Mouse (Mus musculus): ENCODE measurements around the gene Gtf3a. TPM values are rescaled to one million over a fixed set of nuclear protein-coding genes. Genes with fewer than 3 reads are reported as not detected.

Gtf3a gene
- polyA plus RNA-seq, 1 experiment, result 9.5 TPM

- H3K27me3 ChIP-seq (ENCODE audit: control insufficient read depth, insufficient read depth, low read length), result no peaks in the 10 kb centered on the region
- H3K4me3 ChIP-seq (ENCODE audit: control insufficient read depth, low read depth, low read length), result no peak overlapping the region
- no peaks in the 10 kb centered on the region; the same call in 1 of the 2 replicates for H3K4me1 ChIP-seq (ENCODE audit: control insufficient read depth, insufficient read depth, low read length)
- TF ChIP-seq CTCF (IDR thresholded peaks at IDR 0.05; ENCODE audit: control insufficient read depth, insufficient read depth, insufficient replicate concordance, low read depth, low read length) (no peak), POLR2A (IDR thresholded peaks at IDR 0.05; ENCODE audit: control insufficient read depth, low read depth, low read length) (no peak)
- H3K36me3 ChIP-seq (ENCODE audit: control insufficient read depth, insufficient read depth, low read length), result no peaks in the 10 kb centered on the region
- no peak overlapping the region for H3K27ac ChIP-seq (ENCODE audit: control insufficient read depth, insufficient read depth, low read depth, low read length)
Measured at GRCm38 (mm10) chr5:146947497-146947896, 960 bp upstream of the Gtf3a start.

GRCm38 (mm10) chr5:146948041-146948507 lies 383 bp upstream of the Gtf3a start:
- TF ChIP-seq CTCF (IDR thresholded peaks at IDR 0.05; ENCODE audit: control insufficient read depth, insufficient read depth, insufficient replicate concordance, low read depth, low read length) (no peak), POLR2A (IDR thresholded peaks at IDR 0.05; ENCODE audit: control insufficient read depth, low read depth, low read length) (no peak)
- H3K27me3 ChIP-seq (ENCODE audit: control insufficient read depth, insufficient read depth, low read length), result no peaks in the 10 kb centered on the region
- H3K27ac ChIP-seq (ENCODE audit: control insufficient read depth, insufficient read depth, low read depth, low read length), result peak overlapping the region; percentile 90
- peak overlapping the region; percentile 95 for H3K4me3 ChIP-seq (ENCODE audit: control insufficient read depth, low read depth, low read length)
- H3K36me3 ChIP-seq (ENCODE audit: control insufficient read depth, insufficient read depth, low read length), result no peaks in the 10 kb centered on the region
- H3K4me1 ChIP-seq (ENCODE audit: control insufficient read depth, insufficient read depth, low read length), result no peaks in the 10 kb centered on the region; the same call in 1 of the 2 replicates

GRCm38 (mm10) chr5:146954576-146954975 lies 6.1 kb downstream of the Gtf3a start:
- no peaks in the 10 kb centered on the region for H3K4me1 ChIP-seq (ENCODE audit: control insufficient read depth, insufficient read depth, low read length)
- TF ChIP-seq CTCF (IDR thresholded peaks at IDR 0.05; ENCODE audit: control insufficient read depth, insufficient read depth, insufficient replicate concordance, low read depth, low read length), result no peak
- no peak for TF ChIP-seq POLR2A (IDR thresholded peaks at IDR 0.05; ENCODE audit: control insufficient read depth, low read depth, low read length)

GRCm38 (mm10) chr5:146955651-146956050 lies 7.2 kb downstream of the Gtf3a start:
- H3K4me3 ChIP-seq (ENCODE audit: control insufficient read depth, low read depth, low read length), result no peak overlapping the region
- no peak overlapping the region for H3K27ac ChIP-seq (ENCODE audit: control insufficient read depth, insufficient read depth, low read depth, low read length)
- TF ChIP-seq CTCF (IDR thresholded peaks at IDR 0.05; ENCODE audit: control insufficient read depth, insufficient read depth, insufficient replicate concordance, low read depth, low read length) (no peak), POLR2A (IDR thresholded peaks at IDR 0.05; ENCODE audit: control insufficient read depth, low read depth, low read length) (no peak)
- H3K36me3 ChIP-seq (ENCODE audit: control insufficient read depth, insufficient read depth, low read length), result peaks cover 2% of the 10 kb centered on the region
- no peaks in the 10 kb centered on the region for H3K27me3 ChIP-seq (ENCODE audit: control insufficient read depth, insufficient read depth, low read length)
- no peaks in the 10 kb centered on the region for H3K4me1 ChIP-seq (ENCODE audit: control insufficient read depth, insufficient read depth, low read length)

More at GRCm38 (mm10) chr5:146954576-146954975, 6.1 kb downstream of the Gtf3a start:
- Histone ChIP-seq H3K36me3 (ENCODE audit: control insufficient read depth, insufficient read depth, low read length) (peaks cover 2% of the 10 kb centered on the region), H3K27ac (ENCODE audit: control insufficient read depth, insufficient read depth, low read depth, low read length) (no peak overlapping the region), H3K4me3 (ENCODE audit: control insufficient read depth, low read depth, low read length) (no peak overlapping the region), H3K27me3 (ENCODE audit: control insufficient read depth, insufficient read depth, low read length) (no peaks in the 10 kb centered on the region)

GRCm38 (mm10) chr5:146956678-146957077 lies 8.2 kb downstream of the Gtf3a start:
- TF ChIP-seq POLR2A (IDR thresholded peaks at IDR 0.05; ENCODE audit: control insufficient read depth, low read depth, low read length), result no peak
- no peak for TF ChIP-seq CTCF (IDR thresholded peaks at IDR 0.05; ENCODE audit: control insufficient read depth, insufficient read depth, insufficient replicate concordance, low read depth, low read length)
- Histone ChIP-seq H3K27me3 (ENCODE audit: control insufficient read depth, insufficient read depth, low read length) (no peaks in the 10 kb centered on the region), H3K36me3 (ENCODE audit: control insufficient read depth, insufficient read depth, low read length) (peaks cover 2% of the 10 kb centered on the region), H3K27ac (ENCODE audit: control insufficient read depth, insufficient read depth, low read depth, low read length) (no peak overlapping the region), H3K4me1 (ENCODE audit: control insufficient read depth, insufficient read depth, low read length) (no peaks in the 10 kb centered on the region), H3K4me3 (ENCODE audit: control insufficient read depth, low read depth, low read length) (no peak overlapping the region)

- H3K4me3 ChIP-seq (ENCODE audit: control insufficient read depth, low read depth, low read length), result peak within 1 kb of the TSS; percentile 83
- H3K27ac ChIP-seq (ENCODE audit: control insufficient read depth, insufficient read depth, low read depth, low read length), result peak within 1 kb of the TSS; percentile 45
- TF ChIP-seq CTCF (IDR thresholded peaks at IDR 0.05; ENCODE audit: control insufficient read depth, insufficient read depth, insufficient replicate concordance, low read depth, low read length) (no peak), POLR2A (IDR thresholded peaks at IDR 0.05; ENCODE audit: control insufficient read depth, low read depth, low read length) (peak; percentile 70; the same call in 1 of the 2 replicates)
- no peaks in the 10 kb centered on the region; the same call in 1 of the 2 replicates for H3K36me3 ChIP-seq (ENCODE audit: control insufficient read depth, insufficient read depth, low read length)
- H3K4me1 ChIP-seq (ENCODE audit: control insufficient read depth, insufficient read depth, low read length), result peaks cover 3% of the 10 kb centered on the region; the same call in 1 of the 2 replicates
- H3K27me3 ChIP-seq (ENCODE audit: control insufficient read depth, insufficient read depth, low read length), result no peaks in the 10 kb centered on the region
Measured at GRCm38 (mm10) chr5:146963118-146963936, 14.9 kb downstream of the Gtf3a start, which contains the start of gene Mtif3. Mtif3 (minus strand) TSS chr5:146963800.

- TF ChIP-seq CTCF (IDR thresholded peaks at IDR 0.05; ENCODE audit: control insufficient read depth, insufficient read depth, insufficient replicate concordance, low read depth, low read length) (no peak), POLR2A (IDR thresholded peaks at IDR 0.05; ENCODE audit: control insufficient read depth, low read depth, low read length) (no peak)
- H3K4me1 ChIP-seq (ENCODE audit: control insufficient read depth, insufficient read depth, low read length), result peaks cover 3% of the 10 kb centered on the region; the same call in 1 of the 2 replicates
- H3K27me3 ChIP-seq (ENCODE audit: control insufficient read depth, insufficient read depth, low read length), result no peaks in the 10 kb centered on the region
- peak overlapping the region; percentile 12; the same call in 1 of the 2 replicates for H3K4me3 ChIP-seq (ENCODE audit: control insufficient read depth, low read depth, low read length)
- H3K27ac ChIP-seq (ENCODE audit: control insufficient read depth, insufficient read depth, low read depth, low read length), result no peak overlapping the region
- no peaks in the 10 kb centered on the region for H3K36me3 ChIP-seq (ENCODE audit: control insufficient read depth, insufficient read depth, low read length)
Measured at GRCm38 (mm10) chr5:146963937-146964278, 15.5 kb downstream of the Gtf3a start.

Measured in testis, adult 2 months (tissue).